Mouse (Mus musculus) fat pad, adult 2 months (tissue): ENCODE measurements around the gene Lrrc49.

Experiments
- DNase-seq: peaks from one replicate; pipeline ENCODE4 v3.0.0-alpha.2; 2011; ENCODE audit warnings: low read depth, low spot score; ENCODE audit errors: extremely low read depth

The Lrrc49 gene

DNA sequence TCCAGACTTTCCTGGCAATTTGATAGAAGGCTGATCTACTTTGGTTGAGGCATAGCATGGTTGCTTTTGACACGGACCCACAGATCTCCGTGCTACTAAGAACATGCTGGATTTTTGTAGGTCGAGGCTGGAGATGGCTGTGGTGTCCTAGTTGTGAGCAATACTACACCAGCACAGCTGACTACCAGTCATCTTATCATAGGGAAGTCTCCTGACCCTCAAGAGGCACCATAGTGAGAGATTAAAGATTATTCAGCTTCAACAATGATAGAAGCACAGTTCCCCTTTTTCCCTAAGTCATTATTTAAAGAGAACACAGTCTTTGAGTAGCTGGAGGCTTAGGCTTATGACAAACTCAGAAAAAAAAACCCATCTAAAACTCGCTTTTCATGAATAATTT lies 87.7 kb downstream of the Lrrc49 start:
- no peak for DNase-seq

DNA sequence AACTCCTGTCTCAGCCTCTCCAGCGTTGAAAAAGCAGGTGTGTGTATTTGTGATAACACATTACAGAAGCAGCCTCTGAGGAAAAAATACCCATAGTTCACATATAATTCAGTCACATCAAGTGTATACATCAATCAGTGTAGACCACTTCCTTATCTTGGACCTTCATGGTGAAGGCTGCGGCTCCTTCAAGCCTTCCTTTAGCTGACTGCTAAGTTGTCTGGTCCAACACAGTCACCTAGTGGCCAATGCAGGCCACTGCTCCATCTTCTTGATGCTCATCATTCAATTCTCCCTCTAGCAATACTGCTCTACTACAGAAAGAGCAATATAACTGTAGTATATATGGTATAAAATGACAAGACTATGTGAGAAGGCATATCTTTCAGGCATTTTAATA lies 88.5 kb downstream of the Lrrc49 start:
- DNase-seq: no peak

GRCm38 (mm10) chr9:60595406-60595805 lies 92.6 kb downstream of the Lrrc49 start:
- no peak for DNase-seq

GRCm38 (mm10) chr9:60592974-60593373 lies 95.0 kb downstream of the Lrrc49 start:
- no peak for DNase-seq

- DNase-seq: no peak
Measured at GRCm38 (mm10) chr9:60592363-60592762, 95.6 kb downstream of the Lrrc49 start.

DNA sequence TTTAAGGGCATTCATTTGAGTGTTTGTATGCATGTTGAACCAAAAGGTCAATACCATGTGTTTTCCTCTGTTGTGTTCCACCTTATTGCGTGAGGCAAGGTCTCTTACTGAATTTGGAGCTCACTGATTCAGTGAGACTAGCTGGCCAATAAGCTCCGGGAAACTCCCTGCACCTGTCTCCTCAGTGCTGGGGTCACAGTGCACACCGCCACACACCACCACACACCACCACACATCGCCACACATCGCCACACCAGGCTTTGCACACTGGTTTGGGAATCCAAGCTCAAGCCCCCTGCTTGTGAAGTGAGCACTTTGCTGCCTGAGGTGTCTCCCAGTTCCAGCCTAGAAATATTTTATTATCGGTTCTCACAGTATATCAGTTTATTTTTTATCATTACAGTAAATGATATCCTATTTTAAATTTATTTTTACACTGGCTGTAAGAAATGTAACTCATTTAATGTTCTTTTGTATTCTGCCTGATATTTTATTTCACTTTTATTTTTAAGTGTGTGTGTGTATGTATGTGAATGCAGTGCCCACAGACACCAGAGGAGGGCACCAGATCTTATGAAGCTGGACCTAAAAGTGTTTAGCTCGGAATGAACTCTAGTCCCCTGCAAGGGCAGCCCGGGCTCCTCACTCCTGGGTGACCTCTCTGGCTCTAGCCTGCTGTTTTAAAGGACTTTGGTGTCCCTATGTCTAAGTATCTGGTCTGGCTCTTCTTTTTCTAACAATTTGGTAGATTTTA lies 96.9 kb downstream of the Lrrc49 start:
- no peak for DNase-seq

DNA sequence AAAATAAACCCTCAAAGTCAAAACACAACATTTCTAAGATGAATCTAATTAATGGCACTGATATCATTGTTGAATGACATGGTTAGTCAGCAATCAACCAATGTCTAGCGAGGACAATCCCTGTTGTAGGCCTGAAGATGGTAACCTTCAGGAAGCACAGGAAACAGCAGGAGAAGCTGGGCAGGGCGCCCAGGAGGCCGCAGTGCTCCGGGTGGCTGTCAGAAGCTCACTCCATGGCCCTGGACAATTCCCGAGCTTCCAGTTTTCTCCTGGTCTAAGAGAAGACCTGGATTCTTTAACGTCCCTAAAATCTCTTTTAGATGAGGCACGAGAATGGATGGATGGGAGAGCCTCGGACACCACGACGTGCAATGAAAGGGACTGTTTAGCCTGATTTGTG lies 99.0 kb downstream of the Lrrc49 start:
- no peak for DNase-seq

DNA sequence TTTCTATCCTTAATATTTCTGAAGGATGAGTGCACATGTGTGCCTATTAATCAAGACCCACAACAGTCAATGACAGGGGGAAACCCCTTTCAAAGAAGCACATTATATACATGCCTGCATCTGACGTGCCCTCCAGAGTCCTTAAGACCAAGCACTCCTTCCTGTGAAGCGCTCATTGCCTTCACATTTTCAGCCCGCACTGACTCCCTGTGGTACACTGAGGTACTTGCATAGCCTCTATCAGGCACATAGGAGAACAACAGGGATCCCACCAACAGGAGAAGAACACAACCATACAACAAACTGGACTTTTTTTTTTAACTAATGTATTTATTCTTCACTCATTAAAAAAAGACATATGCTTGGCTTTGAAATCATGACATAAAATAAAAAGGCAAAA lies 101.0 kb downstream of the Lrrc49 start:
- no peak for DNase-seq

DNA sequence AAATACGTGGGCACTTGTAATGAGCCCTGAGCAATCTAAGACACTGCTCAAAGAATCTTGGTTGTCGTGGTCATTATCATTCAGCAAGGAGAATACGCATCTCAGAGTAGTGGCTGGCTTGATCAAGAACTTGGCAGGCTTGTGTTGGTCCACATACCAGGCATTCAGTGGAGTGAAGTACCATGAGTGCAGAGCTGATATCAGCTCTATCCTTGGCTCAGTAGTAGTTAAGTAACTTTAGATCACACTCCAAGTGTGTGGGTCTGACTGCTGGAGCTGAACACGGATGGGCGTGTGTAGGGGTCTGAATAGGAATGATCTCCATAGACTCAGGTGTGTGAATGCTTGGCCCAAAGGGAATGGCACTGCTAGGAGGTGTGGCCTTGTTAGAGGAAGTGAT lies 102.8 kb downstream of the Lrrc49 start:
- no peak for DNase-seq

DNA sequence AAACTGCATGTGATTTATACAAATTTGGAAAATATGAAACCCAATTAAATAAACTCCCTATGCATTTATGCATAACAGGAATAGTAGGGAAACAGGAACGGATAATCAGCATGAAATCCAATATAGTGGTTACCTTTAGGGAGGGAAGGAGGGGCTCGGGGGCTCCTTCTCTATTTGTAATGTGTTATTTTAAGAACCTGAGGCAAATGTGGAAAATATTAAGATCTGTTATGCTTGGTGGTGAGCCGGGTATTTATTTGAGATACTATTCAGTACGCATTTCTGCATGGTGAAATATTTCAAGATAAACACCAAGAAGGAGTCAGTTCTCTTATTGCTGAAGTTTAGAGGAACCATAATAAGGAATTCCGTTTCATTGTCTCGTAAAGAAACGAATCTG lies 105.4 kb downstream of the Lrrc49 start:
- DNase-seq: no peak

- no peak for DNase-seq
Measured at GRCm38 (mm10) chr9:60573011-60573410, 114.9 kb downstream of the Lrrc49 start.

- no peak for DNase-seq
Measured at GRCm38 (mm10) chr9:60571725-60572124, 116.2 kb downstream of the Lrrc49 start.

DNA sequence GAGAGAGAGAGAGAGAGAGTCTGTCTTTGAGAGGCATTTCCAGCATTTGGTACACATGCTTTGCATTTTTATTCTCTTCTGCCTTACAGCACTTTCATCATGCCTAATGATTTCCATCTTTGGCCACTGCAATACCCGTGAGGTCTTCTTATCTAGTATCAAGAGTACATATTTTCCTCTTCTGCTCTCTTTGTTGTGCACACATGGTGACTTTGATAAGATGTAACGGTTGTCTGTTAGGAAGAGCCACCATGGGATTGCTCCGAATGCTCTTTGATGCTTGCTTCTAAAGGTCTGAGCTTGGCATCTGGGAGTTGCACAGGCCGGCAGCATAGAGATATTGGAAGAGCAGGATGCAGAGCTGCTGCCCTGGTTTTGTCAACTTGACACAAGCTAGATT lies 116.9 kb downstream of the Lrrc49 start:
- DNase-seq: no peak

- no peak for DNase-seq
Measured at GRCm38 (mm10) chr9:60569366-60569765, 118.6 kb downstream of the Lrrc49 start.

DNA sequence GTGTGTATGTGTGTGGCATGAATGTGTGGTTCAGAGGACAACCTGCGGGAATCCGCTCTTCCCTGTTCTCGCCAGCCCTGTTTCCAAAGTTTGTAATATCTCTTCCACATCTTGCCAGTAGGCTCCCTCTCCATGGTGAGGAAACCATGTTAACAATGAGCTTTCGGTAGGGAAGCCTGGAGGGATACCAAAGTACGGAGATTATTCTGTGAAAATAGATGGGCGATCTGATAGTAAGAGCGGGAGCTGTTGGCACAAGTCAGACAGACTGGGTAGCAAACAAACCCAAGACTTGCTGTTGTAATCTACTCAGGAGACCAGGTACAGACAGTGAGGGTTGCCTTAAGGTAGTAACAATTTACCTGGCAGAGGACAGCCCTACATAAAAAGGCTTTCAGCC lies 124.1 kb downstream of the Lrrc49 start:
- peak; percentile 73 for DNase-seq

DNA sequence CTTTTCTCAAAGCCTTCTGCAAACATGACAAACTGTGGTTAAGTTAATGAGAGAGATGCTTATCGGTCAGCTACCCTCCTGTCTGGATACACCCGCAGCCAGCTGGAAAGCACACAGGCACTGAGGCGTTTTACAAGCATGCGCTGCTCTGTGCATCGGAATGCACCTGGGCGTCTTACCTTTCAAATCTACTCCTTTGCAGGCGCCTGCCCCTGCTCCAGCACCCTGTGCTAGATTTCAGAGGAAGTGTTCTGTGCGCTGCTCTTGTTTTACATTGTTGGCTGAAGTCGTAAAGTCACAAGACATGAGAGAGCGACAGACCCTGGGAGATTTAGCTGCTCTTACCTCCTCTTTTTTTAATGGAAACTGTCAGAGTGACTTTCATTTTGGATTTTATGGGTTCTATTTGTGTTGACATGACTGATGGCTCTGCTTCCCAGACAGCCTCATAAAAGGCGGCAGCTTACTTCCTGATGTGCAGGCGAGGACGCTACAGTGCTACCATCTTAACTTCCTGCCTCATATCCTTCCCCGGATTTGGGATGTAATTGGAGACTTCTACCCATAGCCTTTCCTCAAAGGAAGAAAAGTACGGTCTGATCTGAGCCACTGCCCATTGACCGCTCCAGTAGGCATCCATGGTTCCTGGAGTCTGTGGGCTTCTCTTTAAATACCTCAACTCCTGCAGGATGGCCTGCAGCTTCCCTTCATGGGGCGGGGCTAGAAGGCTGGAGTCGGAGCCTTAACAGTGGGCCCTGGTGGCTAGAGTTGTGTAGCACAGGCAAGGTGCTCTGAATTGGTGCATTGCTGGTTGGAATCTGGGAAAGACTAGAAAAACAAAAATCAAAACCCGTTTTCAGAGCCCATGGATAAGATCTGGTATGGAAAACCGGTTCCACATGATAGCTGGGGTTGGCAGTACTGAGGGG lies 125.3 kb downstream of the Lrrc49 start:
- DNase-seq: no peak

DNA sequence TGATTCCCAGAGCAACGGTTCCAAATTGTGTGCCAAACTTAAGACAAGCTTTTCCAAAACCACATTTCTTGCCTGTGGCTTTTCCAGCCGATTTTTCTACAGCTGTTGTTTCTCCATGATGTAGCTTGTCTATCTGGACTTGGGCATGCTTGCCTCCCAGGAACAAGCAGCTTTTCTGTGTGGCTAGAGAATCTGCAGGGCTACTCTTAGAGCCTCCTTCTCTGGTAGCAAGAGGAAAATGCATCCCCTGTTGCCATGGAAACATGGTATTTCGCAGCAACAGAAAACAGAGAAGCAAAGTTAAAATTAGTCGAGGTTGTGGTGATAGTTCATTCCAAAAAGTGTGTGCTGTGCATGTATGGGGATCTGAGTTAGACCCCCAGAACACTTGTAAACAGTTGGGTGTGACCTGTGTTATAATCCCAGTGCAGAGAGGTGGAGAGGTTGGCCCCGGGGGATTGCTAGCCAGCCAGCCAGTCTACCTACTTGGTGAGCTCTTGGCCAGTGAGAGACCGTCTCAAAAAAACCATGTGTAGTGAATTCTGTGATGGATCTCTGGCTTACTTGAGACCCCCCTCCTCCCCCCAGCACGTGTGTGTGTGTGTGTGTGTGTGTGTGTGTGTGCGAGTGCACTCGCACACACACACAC lies 126.2 kb downstream of the Lrrc49 start:
- DNase-seq: no peak

DNA sequence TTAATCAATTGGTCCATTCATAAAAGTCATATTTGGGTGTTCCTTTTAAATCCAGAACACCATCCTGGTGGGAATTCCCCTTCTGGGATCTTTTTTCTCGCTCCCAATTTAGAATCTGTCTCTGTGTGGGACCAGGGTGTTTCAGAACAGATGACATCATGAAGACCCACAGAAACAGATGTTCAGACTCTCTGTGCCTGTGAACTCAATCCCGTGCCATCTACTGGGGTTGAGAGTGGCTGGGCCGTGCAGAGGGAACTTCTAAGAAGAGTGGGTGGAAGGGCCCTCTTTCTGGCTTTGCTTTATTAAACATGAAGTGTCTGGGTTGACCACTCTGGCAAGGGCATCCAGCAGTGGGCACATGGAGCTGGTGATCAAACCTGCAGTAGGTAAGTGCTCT lies 129.5 kb downstream of the Lrrc49 start:
- no peak for DNase-seq

DNA sequence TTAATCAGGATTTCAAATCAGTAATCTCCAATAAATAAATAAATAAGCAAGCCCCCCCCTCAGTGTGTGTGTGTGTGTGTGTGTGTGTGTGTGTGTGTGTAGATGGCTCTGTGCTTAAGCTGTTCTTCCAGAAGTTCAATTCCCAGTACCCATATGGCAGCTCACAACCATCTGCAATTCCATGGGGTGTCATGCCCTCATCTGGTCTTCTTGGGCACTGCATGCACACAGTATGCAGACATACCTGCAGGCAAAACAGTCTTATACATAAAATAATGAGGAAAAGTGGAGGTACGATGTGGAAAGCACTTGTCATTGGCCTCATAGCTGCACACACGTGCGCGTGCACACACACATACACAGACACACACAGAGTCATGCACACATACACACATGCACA lies 136.7 kb downstream of the Lrrc49 start:
- DNase-seq: no peak

- DNase-seq: no peak
Measured at GRCm38 (mm10) chr9:60548182-60548581, 139.8 kb downstream of the Lrrc49 start.

DNA sequence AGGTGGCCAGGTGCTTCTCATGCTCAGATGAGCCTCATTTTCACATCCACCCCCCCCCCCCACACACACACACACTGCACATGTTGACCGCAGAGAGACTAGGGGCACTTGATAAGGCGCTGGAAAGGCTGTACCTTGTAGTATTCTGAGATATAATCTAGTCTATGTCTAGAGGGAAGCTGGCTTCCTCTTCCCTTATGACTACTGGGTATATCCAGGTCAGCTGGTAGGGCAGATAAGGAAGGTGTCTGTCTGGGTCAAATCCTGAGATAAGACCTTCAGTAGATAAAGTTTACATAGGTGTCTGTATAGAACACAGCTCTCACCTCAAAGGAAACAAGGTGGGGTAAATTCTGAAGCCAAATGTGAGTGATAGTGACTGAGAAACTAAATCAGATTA lies 141.8 kb downstream of the Lrrc49 start:
- no peak for DNase-seq
